Mouse (Mus musculus): ENCODE data around the gene Mtmr4. TPM values are rescaled to one million over a fixed set of nuclear protein-coding genes. Genes with fewer than 3 reads are reported as not detected.

Mtmr4 gene
- total RNA-seq, 2 experiments from 2014 or later: 90.6 to 95.2 TPM

DNA sequence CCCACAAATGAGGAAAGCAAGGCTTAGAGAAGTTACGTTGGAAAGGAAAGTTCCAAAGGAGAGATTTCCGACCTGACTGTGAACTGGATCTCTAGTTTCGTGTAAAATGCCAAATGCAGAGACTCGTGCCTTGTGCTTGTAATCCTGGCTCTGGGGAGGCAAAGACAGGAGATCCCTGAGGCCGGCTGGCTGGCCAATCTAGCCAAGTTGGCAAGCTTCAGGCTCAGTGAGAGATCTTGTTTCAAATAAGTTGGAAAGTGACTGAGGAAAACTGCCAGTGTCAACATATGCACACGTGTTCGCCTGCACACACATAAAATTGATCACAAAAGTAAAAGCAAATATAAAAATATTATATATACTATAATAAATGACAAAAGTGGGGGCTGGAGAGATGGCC lies 17.3 kb downstream of the Mtmr4 start:
- intact Hi-C loops (cut with DNase I): no loop called here
- no peak for DNase-seq (ENCODE audit: low spot score in 2 of 2)

DNA sequence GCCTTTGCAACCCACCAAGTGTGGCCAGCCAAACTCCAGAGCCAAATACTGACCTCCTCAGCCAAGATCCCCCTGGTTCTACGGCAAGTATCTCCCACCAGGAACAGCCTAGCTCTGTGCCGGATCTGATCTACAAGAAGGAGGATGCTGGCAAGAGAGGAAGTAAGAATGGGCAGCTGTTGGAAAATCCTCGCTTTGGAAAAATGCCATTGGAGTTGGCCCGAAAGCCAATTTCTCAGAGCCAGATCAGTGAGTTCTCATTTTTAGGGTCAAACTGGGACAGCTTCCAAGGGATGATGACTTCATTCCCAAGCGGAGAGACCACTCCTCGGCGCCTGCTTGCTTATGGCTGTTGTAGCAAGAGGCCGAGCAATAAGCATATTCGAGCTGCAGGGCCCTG lies 19.6 kb downstream of the Mtmr4 start:
- no peak for DNase-seq (ENCODE audit: low spot score in 2 of 2)
- intact Hi-C loops (cut with DNase I): no loop called here

DNA sequence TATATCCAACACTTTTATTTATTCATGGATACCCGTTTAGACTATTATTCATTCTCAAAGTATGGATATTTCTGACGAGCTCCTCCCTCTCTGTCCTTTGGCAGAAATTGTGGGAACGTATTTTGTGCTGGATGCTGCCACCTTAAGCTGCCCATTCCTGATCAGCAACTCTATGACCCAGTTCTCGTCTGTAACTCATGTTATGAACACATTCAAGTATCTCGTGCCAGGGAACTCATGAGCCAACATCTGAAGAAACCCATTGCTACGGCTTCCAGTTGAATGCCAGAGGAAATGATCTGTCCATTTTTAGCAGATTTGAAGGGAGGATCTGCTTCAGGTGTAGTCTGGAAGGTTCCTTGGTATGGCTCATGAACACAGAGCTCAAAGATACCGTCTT lies 22.0 kb downstream of the Mtmr4 start:
- intact Hi-C loops (cut with DNase I): no loop called here
- no peak for DNase-seq (ENCODE audit: low spot score in 2 of 2)

DNA sequence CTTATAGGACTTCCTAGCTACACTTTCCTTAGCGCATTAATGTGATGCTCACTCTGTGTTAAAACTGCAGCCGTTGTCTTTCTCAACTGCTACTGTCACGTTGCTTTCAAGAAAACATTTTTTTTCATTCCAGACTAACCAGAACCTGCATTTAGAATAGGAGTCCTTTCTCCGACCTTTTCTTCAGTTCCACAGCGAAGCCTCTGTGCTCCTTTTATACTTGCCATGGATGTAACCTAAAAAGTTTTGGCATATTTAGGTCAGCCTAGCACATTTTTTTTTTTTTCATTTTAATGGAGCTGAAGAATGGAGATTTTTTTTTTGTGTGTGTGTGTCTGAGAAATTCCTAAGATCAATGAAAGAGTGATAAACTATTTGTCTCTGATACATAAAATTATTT lies 23.6 kb downstream of the Mtmr4 start:
- intact Hi-C loops (cut with DNase I): no loop called here
- DNase-seq (ENCODE audit: low spot score in 2 of 2): no peak

DNA sequence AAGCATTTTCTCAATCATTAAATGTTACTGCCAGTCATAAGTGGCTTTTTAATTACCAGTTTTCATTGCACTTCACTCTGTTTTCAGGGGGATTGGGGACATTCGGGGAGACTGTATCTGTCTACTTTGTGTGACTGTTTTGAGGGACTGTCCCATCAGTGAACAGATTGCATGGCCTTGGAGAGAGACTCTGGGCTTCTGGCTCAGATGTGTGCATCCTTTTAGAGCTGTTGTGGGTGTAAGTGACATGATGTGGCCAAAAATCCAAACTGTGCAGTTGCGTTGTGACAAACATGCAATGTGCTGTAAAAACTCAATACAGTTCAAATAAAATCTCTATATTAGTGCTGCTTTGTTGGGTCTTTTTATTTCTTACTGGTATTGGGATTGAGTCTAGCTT lies 24.0 kb downstream of the Mtmr4 start:
- intact Hi-C loops (cut with DNase I): no loop called here
- DNase-seq (ENCODE audit: low spot score in 2 of 2): peak in 1 of 2 experiments; percentile 42

DNA sequence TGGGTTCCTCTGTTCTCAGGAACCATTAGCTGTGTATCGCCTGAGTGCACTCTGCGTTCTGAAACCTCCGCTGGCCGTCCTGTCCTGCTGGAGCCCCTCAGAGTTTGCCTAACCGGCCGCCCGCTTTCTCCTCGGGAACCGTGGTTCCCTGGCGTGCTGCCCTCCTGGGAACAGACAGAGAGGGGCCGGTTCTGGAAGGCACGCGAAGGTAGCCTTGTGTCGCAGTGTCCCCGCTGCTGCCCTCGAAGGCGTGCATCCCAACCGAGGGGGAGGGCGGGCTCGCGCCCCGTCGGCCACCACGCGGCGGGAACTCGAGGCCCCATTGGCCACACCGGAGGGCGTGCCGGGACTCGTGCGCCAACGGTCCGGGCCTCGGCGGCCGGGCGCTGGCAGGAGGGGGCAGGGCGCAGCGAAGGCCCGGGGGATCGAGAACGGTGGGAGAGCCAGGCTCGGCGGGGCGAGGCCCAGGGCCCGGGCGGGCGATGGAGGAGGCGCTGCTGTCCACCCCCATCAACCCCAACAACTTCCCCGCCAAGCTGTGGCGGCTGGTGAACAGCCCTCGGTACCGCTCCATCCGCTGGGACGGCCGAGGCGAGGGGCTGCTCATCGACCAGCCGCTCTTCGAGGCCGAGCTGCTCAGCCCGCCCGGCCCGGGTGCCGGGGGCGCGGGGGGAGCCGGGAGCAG lies 25.0 kb downstream of the Mtmr4 start, which contains the start of gene Hsf5:
Hsf5 (plus strand) TSS at position 375 of the 685 bp plus-strand sequence.
- intact Hi-C loops (cut with DNase I): no loop called here
- DNase-seq (ENCODE audit: low spot score in 2 of 2): no peak

DNA sequence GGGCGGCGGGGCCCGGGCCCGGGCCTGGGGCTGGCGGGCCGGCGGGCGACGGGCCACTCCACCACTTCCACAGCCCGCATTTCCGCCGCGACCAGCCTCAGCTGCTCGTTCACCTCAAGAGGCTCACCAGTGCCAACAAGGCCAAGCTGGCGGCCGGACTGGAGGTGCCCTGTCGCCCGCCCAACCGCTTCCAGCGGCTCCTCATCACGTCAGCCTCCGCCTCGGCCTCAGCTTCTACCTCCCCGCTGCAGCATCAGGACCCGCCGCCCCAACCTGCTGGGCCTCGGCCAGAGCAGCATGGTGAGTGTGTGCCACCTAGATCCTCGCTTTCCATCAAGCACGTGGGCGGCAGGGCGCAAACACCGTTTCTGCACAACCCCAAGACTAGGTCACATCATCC lies 25.6 kb downstream of the Mtmr4 start:
- no peak for DNase-seq (ENCODE audit: low spot score in 2 of 2)
- intact Hi-C loops (cut with DNase I): no loop called here

DNA sequence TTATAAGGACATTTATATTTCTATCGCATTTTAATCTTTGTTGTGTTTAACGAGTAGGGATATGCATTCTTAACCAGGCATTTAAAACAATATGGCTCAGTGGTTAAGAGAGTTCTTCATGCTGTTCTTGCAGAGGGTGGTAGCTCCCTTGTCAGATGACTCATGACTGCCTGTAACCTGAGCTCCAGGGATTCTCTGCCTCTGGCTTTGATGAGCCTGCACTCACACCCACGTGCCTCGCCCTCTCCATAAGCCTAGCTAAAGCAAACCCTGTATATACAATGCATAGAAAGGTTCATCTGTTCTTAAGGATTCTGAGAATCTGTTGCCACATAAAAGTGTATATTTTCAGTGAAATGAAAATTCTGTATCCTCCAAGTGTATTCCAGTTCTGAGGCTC lies 31.2 kb downstream of the Mtmr4 start:
- no peak for DNase-seq (ENCODE audit: low spot score in 2 of 2)
- intact Hi-C loops (cut with DNase I): no loop called here

DNA sequence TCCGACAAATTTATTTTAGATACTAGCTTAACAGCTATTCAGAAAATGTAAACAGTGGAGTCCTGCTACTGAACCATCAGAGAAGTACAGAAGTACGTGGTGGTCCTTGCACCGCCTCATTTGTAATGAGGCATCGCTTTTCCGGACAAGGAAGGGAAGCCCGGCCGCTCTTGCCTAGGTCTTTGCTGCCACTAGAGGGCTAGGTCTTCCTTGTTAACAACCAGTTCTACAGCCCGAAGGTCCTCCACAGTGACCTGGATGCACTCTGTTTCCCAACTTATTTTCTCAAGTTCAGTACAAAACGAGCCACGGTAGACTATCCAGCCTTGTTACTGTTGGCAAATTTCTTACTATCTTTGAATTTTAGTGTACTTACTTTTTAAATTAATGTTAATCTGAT lies 37.9 kb downstream of the Mtmr4 start:
- intact Hi-C loops (cut with DNase I): no loop called here
- DNase-seq (ENCODE audit: low spot score in 2 of 2): no peak

DNA sequence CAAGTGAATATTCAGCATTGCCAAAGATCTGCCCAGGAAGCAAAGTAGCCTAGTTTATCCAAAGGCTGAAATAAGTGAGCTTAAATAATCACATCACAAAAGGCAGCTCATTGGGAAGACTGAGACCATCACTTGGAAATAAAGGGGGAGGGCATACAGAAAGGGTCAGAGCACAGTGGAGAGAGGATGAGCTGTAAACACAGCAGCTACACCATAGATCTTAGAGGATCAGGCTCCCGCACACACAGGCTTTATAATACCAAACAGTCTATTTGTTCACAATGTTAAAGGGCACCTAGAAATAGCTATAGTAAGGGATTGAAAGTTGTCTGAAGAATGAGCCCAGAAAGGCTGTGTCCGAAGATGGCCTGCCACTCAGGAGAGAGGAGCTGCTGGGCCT lies 46.8 kb downstream of the Mtmr4 start:
- intact Hi-C loops (cut with DNase I): no loop called here
- DNase-seq (ENCODE audit: low spot score in 2 of 2): no peak

DNA sequence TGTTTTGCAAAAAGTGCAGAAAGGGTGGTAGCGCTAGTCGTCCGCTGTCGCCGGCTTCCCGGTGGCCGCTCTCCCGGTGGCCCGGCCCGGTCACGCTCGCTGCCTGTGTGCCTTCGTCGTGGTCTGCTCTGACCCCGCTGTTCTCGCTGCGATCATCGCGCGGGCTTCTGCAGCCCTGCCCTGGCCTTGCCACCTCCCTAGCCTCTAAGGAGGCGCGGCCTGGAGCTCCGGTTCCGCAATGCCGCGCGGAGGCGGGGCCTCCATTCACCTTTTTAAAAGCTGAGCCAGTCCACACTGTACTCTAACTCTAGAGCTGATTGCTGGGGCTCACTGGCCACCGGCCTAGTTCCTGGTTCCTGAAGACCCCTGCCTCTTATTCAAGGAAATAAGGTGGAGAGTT lies 47.2 kb downstream of the Mtmr4 start:
- intact Hi-C loops (cut with DNase I): no loop called here
- DNase-seq (ENCODE audit: low spot score in 2 of 2): no peak

DNA sequence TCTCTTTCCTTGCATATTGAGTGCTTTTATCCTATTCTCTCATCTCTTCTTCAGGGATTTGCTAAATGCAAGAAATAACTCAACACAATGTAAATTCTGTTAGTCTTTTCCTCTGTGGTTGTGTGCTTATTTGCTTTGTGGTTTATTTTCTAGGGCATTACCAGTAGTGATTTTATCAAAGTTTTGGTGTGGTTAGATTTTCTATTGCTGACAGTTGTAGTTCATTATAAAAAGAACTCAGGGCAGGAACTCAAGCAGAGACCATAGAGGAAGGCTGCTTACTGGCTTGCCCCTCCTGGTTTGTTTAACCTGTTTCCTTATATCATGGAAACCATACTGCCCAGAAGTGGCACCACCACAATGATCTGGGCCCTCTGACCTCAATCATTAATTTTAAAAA lies 50.9 kb downstream of the Mtmr4 start:
- DNase-seq (ENCODE audit: low spot score in 2 of 2): no peak
- intact Hi-C loops (cut with DNase I): no loop called here

DNA sequence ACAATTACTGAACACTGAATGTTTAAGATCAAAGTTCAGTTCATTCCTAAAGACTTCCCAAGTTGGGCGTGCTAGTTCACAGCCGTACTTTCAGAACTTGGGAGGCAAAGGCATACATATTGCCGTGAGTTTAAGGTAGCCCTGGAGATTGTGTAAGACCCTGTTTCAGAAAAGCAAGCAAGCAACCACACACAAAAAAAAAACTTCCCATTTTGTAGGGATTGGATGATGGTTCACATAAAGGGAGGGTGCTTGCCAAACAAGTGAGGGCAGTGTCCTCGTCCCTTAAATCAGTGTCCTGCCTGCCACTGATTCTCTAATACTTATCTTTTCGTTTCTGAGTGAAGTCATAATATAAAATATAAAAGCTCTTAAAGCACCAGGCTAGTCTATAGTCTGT lies 62.7 kb downstream of the Mtmr4 start:
- intact Hi-C loops (cut with DNase I): no loop called here
- DNase-seq (ENCODE audit: low spot score in 2 of 2): no peak

DNA sequence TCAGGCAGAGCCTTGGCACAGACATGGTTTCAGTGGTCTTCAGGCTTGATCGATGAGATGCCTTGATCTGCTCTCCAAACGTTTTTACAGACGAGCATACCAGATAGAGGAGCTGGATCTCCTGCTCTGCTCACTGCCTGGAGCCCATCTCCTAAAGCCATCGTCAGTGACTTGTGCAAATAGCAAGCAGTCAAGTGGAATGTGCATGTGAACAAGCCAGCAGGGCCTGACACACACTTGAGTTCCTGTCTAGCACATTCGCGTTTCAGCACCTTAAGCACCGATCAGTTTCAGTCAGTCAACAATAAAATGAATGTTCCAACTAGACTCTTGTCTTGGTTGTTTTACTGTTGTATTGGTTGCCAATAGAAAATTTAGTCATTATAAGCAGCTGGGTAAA lies 67.3 kb downstream of the Mtmr4 start:
- intact Hi-C loops (cut with DNase I): no loop called here
- DNase-seq (ENCODE audit: low spot score in 2 of 2): no peak

DNA sequence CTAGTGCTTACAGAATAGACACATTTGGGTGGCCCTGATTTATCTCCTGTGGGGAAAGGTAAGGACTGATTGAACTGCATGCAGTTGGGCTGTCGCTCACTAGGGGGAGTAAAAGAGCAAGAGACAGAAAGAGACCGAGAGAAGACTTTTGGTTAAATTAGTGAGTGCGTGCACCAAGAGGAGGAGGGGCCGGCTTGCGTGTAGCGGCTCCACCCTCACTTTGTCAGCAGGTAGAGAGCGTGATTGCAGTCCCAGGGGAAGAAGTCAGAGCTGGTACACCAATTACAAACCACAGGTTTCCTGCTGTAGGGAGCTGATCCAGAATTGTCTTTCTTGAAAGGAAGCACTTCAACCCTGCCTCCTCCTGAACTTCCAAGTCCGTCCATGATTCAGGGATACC lies 70.4 kb downstream of the Mtmr4 start, which contains the start of gene Rnf43:
Rnf43 (plus strand) TSS at position 316 of the 400 bp plus-strand sequence.
- intact Hi-C loops (cut with DNase I): loop anchor here (1.0 to 10.0 kb wide), 4 partner anchors 75 to 292 kb away; partner anchors contain the start of genes Supt4a and Tspoap1
- DNase-seq (ENCODE audit: low spot score in 2 of 2): peak; percentile 82 to 91

DNA sequence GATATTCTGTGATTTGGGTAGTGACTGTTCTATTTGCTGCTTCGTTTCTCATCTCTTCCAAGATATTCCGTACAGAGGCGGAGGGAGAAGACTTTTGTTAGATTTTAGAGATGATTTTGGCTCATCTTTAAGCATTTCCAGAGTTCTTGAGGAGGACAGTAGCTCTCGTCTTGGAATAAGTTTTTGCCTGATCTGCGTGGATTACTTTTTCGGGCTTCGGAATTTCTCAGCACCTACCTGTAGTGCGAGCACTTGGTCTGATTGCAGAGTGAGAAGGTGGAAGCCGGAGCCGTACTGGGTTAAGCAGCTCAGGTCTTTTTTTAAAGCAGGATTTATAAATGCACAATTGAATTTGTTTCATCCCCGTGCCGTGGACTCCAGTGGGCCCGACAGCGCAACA lies 70.9 kb downstream of the Mtmr4 start:
- intact Hi-C loops (cut with DNase I): loop anchor here (1.0 to 10.0 kb wide), 4 partner anchors 74 to 292 kb away; partner anchors contain the start of genes Supt4a and Tspoap1
- DNase-seq (ENCODE audit: low spot score in 2 of 2): peak in 1 of 2 experiments; percentile 5

DNA sequence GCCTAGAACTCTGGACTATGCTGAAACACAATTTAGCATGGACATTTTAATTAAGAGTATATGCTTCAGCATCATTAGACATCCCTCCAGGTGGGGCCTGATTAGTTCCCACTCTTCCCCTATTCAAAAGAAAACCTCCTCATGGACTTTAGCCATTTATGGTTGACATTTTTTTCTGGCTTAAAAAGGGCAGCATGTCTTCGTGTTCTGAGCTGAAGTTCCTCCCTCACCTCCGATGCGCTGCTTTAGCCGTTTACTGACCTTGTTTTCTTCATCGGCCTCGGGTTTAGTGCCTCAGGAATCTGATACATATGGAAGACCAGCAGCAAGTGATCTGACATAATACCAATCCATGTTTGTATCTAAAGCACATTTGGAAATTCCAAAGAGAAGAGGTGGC lies 72.0 kb downstream of the Mtmr4 start:
- DNase-seq (ENCODE audit: low spot score in 2 of 2): no peak
- intact Hi-C loops (cut with DNase I): loop anchor here (5.0 to 10.0 kb wide), 2 partner anchors 98 to 291 kb away; partner anchors contain the start of gene Tspoap1

DNA sequence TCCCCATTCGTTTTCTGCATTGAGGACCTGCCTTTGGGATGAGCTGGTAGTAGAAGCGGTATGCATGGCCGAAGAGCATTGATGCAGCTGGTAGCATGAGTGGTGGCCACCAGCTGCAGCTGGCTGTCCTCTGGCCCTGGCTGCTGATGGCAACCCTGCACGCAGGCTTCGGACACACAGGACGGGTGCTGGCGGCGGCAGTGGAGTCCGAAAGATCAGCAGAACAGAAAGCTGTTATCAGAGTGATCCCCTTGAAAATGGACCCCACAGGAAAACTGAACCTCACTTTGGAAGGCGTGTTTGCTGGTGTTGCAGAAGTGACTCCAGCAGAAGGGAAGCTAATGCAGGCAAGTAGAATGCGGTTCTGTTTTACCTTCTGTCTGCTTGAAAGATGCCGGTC lies 72.6 kb downstream of the Mtmr4 start:
- no peak for DNase-seq (ENCODE audit: low spot score in 2 of 2)
- intact Hi-C loops (cut with DNase I): loop anchor here (5.0 to 10.0 kb wide), 2 partner anchors 98 to 290 kb away; partner anchors contain the start of gene Tspoap1

DNA sequence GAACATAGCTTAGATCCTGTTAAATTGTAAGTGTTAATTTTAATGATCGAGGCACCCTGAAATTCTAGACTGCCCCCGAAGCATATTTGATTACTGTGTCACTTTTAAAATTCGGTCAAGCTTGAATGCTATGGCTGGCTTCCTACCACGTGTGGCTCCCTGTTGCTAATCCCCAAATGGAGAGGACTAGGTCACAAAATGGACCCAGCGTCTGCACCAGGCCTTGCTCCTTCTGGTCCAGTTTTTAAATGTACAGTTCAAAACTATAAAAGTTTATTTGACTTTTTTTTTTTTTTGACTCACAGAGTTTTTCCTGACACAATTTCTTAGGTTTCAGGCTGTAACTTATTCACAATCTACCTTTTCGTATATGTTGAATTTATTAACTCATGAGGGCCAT lies 73.3 kb downstream of the Mtmr4 start:
- DNase-seq (ENCODE audit: low spot score in 2 of 2): no peak
- intact Hi-C loops (cut with DNase I): loop anchor here (10.0 kb wide), 1 partner anchor 290 kb away; no protein-coding TSS in a partner anchor

DNA sequence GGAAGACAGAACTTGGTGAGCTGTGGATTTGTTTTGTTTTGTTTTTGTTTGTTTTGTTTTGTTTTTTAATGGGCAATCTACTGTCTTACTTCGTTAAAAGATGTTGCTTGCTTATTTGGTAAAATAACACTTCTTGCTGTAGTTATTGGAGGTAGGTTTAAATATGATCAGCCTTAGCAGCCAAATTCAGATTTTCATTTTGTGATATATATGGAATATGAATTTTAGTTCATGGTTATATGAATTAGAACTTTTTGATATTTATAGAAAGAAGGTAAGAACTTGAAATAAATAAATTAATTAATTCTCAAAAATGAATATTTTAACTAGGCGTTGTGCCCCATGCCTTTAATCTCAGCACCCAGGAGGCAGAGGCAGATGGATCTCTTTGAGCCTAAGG lies 73.7 kb downstream of the Mtmr4 start:
- no peak for DNase-seq (ENCODE audit: low spot score in 2 of 2)
- intact Hi-C loops (cut with DNase I): loop anchor here (10.0 kb wide), 1 partner anchor 289 kb away; no protein-coding TSS in a partner anchor

Data from left cerebral cortex, postnatal 25 days (tissue).